Mouse (Mus musculus) thymus, adult 2 months (tissue): ENCODE measurements around the gene Zfp651. TPM values are rescaled to one million over a fixed set of nuclear protein-coding genes. Genes with fewer than 3 reads are reported as not detected.

Experiments used
- DNase-seq: peaks from one replicate; pipeline ENCODE4 v3.0.0; 2021
- H3K27ac ChIP-seq: fragments of 200-500 bp; 2 replicates; pipeline ENCODE4 v1.5.1; 2012; ENCODE audit warnings: low read length, control low read depth; ENCODE audit not compliant: control insufficient read depth, insufficient read depth
- H3K27me3 ChIP-seq: fragments of 200-500 bp; 2 replicates; pipeline ENCODE4 v1.6.1; 2012; ENCODE audit warnings: mild to moderate bottlenecking, low read length, moderate library complexity, mixed read lengths; ENCODE audit not compliant: control insufficient read depth, insufficient read depth
- H3K36me3 ChIP-seq: fragments of 200-500 bp; 2 replicates; pipeline ENCODE4 v1.6.1; 2012; ENCODE audit warnings: mild to moderate bottlenecking, low read length, moderate library complexity; ENCODE audit not compliant: control insufficient read depth, insufficient read depth
- H3K4me1 ChIP-seq: fragments of 200-500 bp; replicated peaks from 2 replicates; pipeline ENCODE4 v1.6.1; 2012; ENCODE audit warnings: low read length; ENCODE audit not compliant: control insufficient read depth, insufficient read depth
- H3K4me3 ChIP-seq: fragments of 200-500 bp; 2 replicates; pipeline ENCODE4 v1.5.1; 2012; ENCODE audit warnings: mild to moderate bottlenecking, low read length, control low read depth, moderate library complexity; ENCODE audit not compliant: control insufficient read depth, insufficient read depth
- CTCF ChIP-seq: fragments of 200-500 bp; IDR thresholded peaks from 2 replicates; pipeline ENCODE4 v1.5.1; 2012; ENCODE audit warnings: mild to moderate bottlenecking, control low read depth, low read length, moderate library complexity, borderline replicate concordance; ENCODE audit not compliant: control insufficient read depth, poor library complexity, insufficient read depth; ENCODE audit errors: extremely low read depth
- POLR2A ChIP-seq: fragments of 200-500 bp; IDR thresholded peaks from 2 replicates; pipeline ENCODE4 v1.6.1; 2012; ENCODE audit warnings: mild to moderate bottlenecking, low read length, control low read depth, moderate library complexity; ENCODE audit not compliant: control insufficient read depth, poor library complexity, insufficient read depth; ENCODE audit errors: extremely low read depth
- WGBS: fragments of 180-500 bp; shearing (Covaris S2); methylation state at CpG from one replicate; pipeline ENCODE4 v1.1.7; 2018; 5-methylcytosine and 5-hydroxymethylcytosine counted together
- polyA plus RNA-seq: library from polyadenylated mRNA; depleted of rRNA; stranded (reverse); fragments of >200 nt; gene quantifications from 2 replicates; pipeline ENCODE4 v1.2.3, GENCODE M21; 2012

Zfp651 gene
- polyA plus RNA-seq, 1 experiment = 12.2 TPM

DNA sequence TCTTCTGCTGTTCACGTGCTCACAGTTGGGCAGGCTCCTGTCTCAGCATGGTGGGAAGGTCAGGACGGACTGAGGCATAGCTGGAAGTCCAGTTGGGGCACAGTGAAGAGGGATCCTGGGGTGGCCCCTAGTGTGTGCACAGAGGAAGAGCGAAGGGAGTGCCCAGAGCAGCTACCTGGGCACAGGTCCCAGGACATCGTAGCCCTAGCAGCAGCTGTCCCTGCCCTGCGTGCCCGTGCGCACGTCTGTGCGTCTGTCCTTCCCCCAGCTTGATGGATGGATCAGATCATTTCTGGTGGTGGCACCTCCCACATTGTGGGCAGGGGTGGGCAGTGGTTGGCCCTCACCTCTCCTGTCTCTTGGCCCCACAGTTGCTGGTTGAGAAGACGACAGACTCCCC is 3.1 kb downstream of the Zfp651 start:
- no peak for TF ChIP-seq CTCF
- no peak for TF ChIP-seq POLR2A
- 90% methylated on average over 10 of the region's 10 CpGs for WGBS
- no peaks in the 10 kb centered on the region for H3K36me3 ChIP-seq
- no peak overlapping the region for H3K4me3 ChIP-seq
- H3K4me1 ChIP-seq = peaks cover 25% of the 10 kb centered on the region
- H3K27me3 ChIP-seq = peaks cover 19% of the 10 kb centered on the region
- no peak for DNase-seq
- H3K27ac ChIP-seq = no peak overlapping the region

DNA sequence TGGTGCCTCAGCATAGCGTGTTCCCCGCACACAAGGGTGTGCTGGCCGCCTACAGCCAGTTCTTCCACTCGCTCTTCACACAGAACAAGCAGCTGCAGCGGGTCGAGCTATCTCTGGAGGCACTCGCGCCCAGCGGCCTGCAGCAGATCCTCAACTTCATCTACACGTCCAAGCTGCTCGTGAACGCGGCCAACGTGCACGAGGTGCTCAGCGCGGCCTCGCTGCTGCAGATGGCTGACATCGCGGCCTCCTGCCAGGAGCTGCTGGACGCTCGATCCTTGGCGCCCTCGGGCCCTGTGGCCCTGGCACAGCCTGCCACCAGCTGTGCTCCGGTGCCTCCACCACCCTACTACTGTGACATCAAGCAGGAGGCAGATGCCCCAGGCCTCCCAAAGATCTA is 3.6 kb downstream of the Zfp651 start:
- DNase-seq = no peak
- Histone ChIP-seq H3K36me3 (no peaks in the 10 kb centered on the region), H3K4me3 (no peak overlapping the region), H3K4me1 (peaks cover 25% of the 10 kb centered on the region), H3K27me3 (peaks cover 19% of the 10 kb centered on the region), H3K27ac (no peak overlapping the region)
- TF ChIP-seq POLR2A (no peak), CTCF (no peak)
- WGBS = 98% methylated on average over 25 of the region's 25 CpGs

DNA sequence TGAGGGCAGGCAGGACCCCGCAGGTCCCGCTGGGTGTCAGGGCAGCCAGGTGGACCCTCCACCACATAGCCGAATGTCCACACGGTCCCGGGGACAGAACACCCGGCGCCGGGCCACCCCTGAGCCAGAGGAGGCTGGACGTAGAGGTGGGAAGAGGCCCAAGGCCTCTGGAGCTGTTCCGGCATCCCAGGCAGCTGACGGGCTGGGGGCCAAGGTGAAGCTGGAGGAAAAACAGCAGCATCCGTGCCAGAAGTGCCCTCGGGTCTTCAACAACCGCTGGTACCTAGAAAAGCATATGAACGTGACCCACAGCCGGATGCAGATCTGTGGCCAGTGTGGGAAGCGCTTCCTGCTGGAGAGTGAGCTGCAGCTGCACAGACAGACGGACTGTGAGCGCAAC is 4.6 kb downstream of the Zfp651 start:
- peaks cover 20% of the 10 kb centered on the region for H3K4me1 ChIP-seq
- H3K4me3 ChIP-seq = no peak overlapping the region
- WGBS = 77% methylated on average over 19 of the region's 19 CpGs
- no peak for TF ChIP-seq POLR2A
- no peak for TF ChIP-seq CTCF
- H3K27me3 ChIP-seq = peaks cover 16% of the 10 kb centered on the region
- no peak for DNase-seq
- H3K36me3 ChIP-seq = no peaks in the 10 kb centered on the region
- H3K27ac ChIP-seq = no peak overlapping the region

DNA sequence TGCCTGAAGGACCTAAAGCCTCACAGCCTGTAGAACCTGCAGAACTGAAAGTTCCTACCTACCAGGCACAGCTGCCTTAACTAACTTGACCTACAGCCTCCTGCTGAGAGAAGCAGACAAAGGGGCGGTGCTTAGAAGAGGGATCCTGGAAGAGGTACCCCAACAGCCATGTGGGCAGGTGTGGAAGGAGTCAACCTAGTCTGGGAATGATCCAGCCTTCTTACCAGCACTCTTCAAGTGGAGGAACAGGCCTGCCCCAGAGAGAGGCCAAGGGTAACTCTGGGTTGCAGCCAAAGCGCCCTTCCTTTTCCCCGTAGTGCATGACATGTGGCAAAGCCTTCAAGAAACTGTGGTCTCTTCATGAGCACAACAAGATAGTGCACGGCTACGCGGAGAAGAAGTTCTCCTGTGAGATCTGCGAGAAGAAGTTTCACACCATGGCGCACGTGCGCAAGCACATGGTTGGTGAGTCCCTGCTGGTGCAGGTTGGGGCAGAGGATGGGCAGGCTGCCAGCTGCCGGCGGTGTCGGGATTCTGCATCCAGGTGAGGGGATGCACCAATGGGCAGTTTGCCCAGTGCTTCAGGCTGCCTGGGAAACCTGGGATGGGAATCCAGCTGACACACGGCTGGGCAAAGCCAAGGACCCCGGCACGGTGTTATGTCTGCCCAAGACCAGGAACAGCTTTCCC is 6.2 kb downstream of the Zfp651 start:
- no peak overlapping the region for H3K4me3 ChIP-seq
- no peak for DNase-seq
- 54% methylated on average over 16 of the region's 16 CpGs for WGBS
- TF ChIP-seq POLR2A = no peak
- no peak for TF ChIP-seq CTCF
- H3K27ac ChIP-seq = no peak overlapping the region; the same call in 1 of the 2 replicates
- H3K36me3 ChIP-seq = no peaks in the 10 kb centered on the region
- peaks cover 4% of the 10 kb centered on the region for H3K27me3 ChIP-seq
- peaks cover 10% of the 10 kb centered on the region; the same call in 1 of the 2 replicates for H3K4me1 ChIP-seq

DNA sequence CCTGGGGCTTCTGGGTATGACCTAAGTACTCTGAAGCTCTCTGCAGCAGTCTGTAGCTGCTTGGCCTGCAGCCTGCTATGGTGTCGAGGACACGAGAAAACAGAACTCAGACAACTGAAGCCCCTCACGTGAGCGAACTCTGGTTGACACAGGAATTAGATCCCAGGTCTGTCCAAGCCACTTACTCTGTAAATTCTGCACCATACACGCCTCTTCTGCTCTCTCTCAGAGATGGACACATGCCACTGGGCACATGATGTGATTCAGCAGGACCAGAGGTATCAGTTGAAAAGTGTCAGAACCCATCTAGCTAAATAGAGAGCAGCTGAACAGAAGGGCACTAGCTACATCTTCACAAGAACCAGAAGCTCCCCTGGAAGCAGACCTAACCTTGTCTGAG is 13.3 kb downstream of the Zfp651 start:
- no peak for DNase-seq
- Histone ChIP-seq H3K36me3 (no peaks in the 10 kb centered on the region), H3K27ac (no peak overlapping the region), H3K4me1 (no peaks in the 10 kb centered on the region), H3K4me3 (no peak overlapping the region), H3K27me3 (no peaks in the 10 kb centered on the region)
- WGBS = 80% methylated on average over 5 of the region's 5 CpGs
- TF ChIP-seq CTCF (no peak), POLR2A (no peak)

DNA sequence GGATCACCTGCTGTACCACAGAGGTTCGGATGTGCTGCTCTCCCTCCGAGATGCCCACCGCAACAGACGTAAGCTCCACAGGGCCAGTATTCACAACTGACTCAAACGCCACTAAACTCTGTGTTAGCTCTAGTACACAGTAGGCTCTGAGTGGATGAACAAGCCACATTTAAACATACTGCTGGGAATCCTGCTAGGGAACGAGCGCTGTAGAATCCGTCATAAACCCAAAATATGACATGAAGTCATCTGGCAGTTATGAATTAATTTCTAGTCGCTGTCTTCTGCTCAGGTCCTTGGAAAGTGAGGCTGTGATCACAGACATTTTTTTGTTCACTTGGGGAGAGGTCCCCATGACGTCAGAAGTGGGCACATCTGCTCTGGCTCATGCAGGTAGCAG is 16.8 kb downstream of the Zfp651 start:
- WGBS = 86% methylated on average over 10 of the region's 10 CpGs
- Histone ChIP-seq H3K4me3 (no peak overlapping the region), H3K36me3 (no peaks in the 10 kb centered on the region), H3K27me3 (no peaks in the 10 kb centered on the region; the same call in 1 of the 2 replicates), H3K4me1 (peaks cover 8% of the 10 kb centered on the region; the same call in 1 of the 2 replicates), H3K27ac (no peak overlapping the region)
- DNase-seq = no peak
- TF ChIP-seq POLR2A (no peak), CTCF (no peak)

DNA sequence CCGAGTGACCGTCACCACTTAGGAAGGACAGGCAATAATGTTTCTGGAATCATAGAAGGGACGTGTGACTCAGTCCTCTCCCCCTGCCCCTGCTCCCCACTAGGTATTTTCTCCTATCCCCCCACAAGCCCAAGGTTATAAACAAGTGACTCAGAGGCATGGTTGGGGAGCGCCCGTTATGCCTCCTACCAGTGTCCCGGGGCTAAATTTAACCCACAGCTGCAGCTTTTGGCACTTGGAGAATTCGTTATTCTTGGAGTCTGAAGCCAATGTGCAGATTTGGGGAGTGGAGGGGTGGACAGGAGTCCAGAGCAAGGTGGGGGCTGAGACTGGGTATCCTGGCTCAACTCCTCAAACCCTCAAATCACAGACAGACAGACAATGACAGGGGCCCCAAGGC is 17.4 kb downstream of the Zfp651 start:
- 84% methylated on average over 7 of the region's 7 CpGs for WGBS
- H3K27ac ChIP-seq = no peak overlapping the region
- no peak for DNase-seq

More for the DNA sequence above, 17.4 kb downstream of the Zfp651 start:
- H3K4me3 ChIP-seq = no peak overlapping the region
- no peaks in the 10 kb centered on the region; the same call in 1 of the 2 replicates for H3K27me3 ChIP-seq
- no peaks in the 10 kb centered on the region for H3K36me3 ChIP-seq
- H3K4me1 ChIP-seq = peaks cover 8% of the 10 kb centered on the region; the same call in 1 of the 2 replicates
- TF ChIP-seq CTCF (no peak), POLR2A (no peak)
